Mouse (Mus musculus): ENCODE data around the gene Csnk2a1. TPM values are rescaled to one million over a fixed set of nuclear protein-coding genes. Genes with fewer than 3 reads are reported as not detected.

Csnk2a1 gene
- polyA plus RNA-seq, 1 experiment from 2014 or later = 116 TPM

GRCm38 (mm10) chr2:152303781-152304180, 77.1 kb downstream of the Csnk2a1 start:
- 86% methylated on average over 5 of the region's 5 CpGs for WGBS
- H3K36me3 ChIP-seq = peaks cover 48% of the 10 kb centered on the region

GRCm38 (mm10) chr2:152305480-152305879, 78.8 kb downstream of the Csnk2a1 start:
- WGBS = 96% methylated on average over 6 of the region's 6 CpGs
- H3K4me2 ChIP-seq (replicated peaks) = no peak overlapping the region
- H3K9me3 ChIP-seq = no peaks in the 10 kb centered on the region
- H3K27ac ChIP-seq (replicated peaks) = no peak overlapping the region
- no peaks in the 10 kb centered on the region for H3K4me1 ChIP-seq
- peaks cover 61% of the 10 kb centered on the region for H3K36me3 ChIP-seq
- H3K27me3 ChIP-seq = no peaks in the 10 kb centered on the region
- H3K9ac ChIP-seq (replicated peaks) = no peak overlapping the region
- ATAC-seq (replicated peaks) = no peak
- no peak overlapping the region for H3K4me3 ChIP-seq

More at GRCm38 (mm10) chr2:152303781-152304180, 77.1 kb downstream of the Csnk2a1 start:
- Histone ChIP-seq H3K9ac (replicated peaks) (no peak overlapping the region), H3K4me3 (no peak overlapping the region), H3K4me1 (no peaks in the 10 kb centered on the region), H3K27ac (replicated peaks) (no peak overlapping the region), H3K4me2 (replicated peaks) (no peak overlapping the region), H3K9me3 (no peaks in the 10 kb centered on the region), H3K27me3 (no peaks in the 10 kb centered on the region)
- no peak for ATAC-seq (replicated peaks)

GRCm38 (mm10) chr2:152307186-152307585, 80.5 kb downstream of the Csnk2a1 start:
- ATAC-seq (replicated peaks) = no peak
- H3K27me3 ChIP-seq = no peaks in the 10 kb centered on the region
- 92% methylated on average over 3 of the region's 3 CpGs for WGBS
- H3K4me1 ChIP-seq = no peaks in the 10 kb centered on the region
- no peak overlapping the region for H3K9ac ChIP-seq (replicated peaks)
- H3K4me3 ChIP-seq = no peak overlapping the region
- H3K36me3 ChIP-seq = peaks cover 73% of the 10 kb centered on the region
- H3K9me3 ChIP-seq = no peaks in the 10 kb centered on the region
- H3K27ac ChIP-seq (replicated peaks) = no peak overlapping the region
- no peak overlapping the region for H3K4me2 ChIP-seq (replicated peaks)

- Histone ChIP-seq H3K4me1 (no peaks in the 10 kb centered on the region), H3K27ac (replicated peaks) (no peak overlapping the region), H3K27me3 (no peaks in the 10 kb centered on the region), H3K9ac (replicated peaks) (no peak overlapping the region), H3K36me3 (peaks cover 83% of the 10 kb centered on the region), H3K9me3 (no peaks in the 10 kb centered on the region), H3K4me3 (no peak overlapping the region), H3K4me2 (replicated peaks) (no peak overlapping the region)
- 66% methylated on average over 7 of the region's 7 CpGs for WGBS
- ATAC-seq (replicated peaks) = no peak
Measured at GRCm38 (mm10) chr2:152312996-152313395, 86.4 kb downstream of the Csnk2a1 start.

GRCm38 (mm10) chr2:152313926-152314325, 87.3 kb downstream of the Csnk2a1 start:
- Histone ChIP-seq H3K9ac (replicated peaks) (no peak overlapping the region), H3K4me2 (replicated peaks) (no peak overlapping the region), H3K4me1 (no peaks in the 10 kb centered on the region), H3K9me3 (no peaks in the 10 kb centered on the region), H3K36me3 (peaks cover 82% of the 10 kb centered on the region), H3K27me3 (no peaks in the 10 kb centered on the region), H3K4me3 (no peak overlapping the region), H3K27ac (replicated peaks) (no peak overlapping the region)
- no peak for ATAC-seq (replicated peaks)
- 91% methylated on average over 6 of the region's 6 CpGs for WGBS

GRCm38 (mm10) chr2:152317054-152317453, 90.4 kb downstream of the Csnk2a1 start:
- H3K27me3 ChIP-seq = no peaks in the 10 kb centered on the region
- peaks cover 87% of the 10 kb centered on the region for H3K36me3 ChIP-seq
- ATAC-seq (replicated peaks) = no peak
- no peak overlapping the region for H3K4me2 ChIP-seq (replicated peaks)
- H3K4me3 ChIP-seq = no peak overlapping the region
- H3K4me1 ChIP-seq = no peaks in the 10 kb centered on the region
- H3K27ac ChIP-seq (replicated peaks) = no peak overlapping the region
- H3K9me3 ChIP-seq = no peaks in the 10 kb centered on the region
- 84% methylated on average over 6 of the region's 6 CpGs for WGBS
- H3K9ac ChIP-seq (replicated peaks) = no peak overlapping the region

- WGBS = 89% methylated on average over 5 of the region's 5 CpGs
- Histone ChIP-seq H3K36me3 (peaks cover 90% of the 10 kb centered on the region), H3K4me3 (no peak overlapping the region), H3K4me1 (no peaks in the 10 kb centered on the region), H3K27ac (replicated peaks) (no peak overlapping the region), H3K9ac (replicated peaks) (no peak overlapping the region), H3K27me3 (no peaks in the 10 kb centered on the region), H3K9me3 (no peaks in the 10 kb centered on the region), H3K4me2 (replicated peaks) (no peak overlapping the region)
- ATAC-seq (replicated peaks) = no peak
Measured at GRCm38 (mm10) chr2:152321558-152321957, 94.9 kb downstream of the Csnk2a1 start.

- H3K27ac ChIP-seq (replicated peaks) = no peak overlapping the region
- H3K27me3 ChIP-seq = no peaks in the 10 kb centered on the region
- no peak for ATAC-seq (replicated peaks)
- H3K4me1 ChIP-seq = no peaks in the 10 kb centered on the region
- 92% methylated on average over 6 of the region's 6 CpGs for WGBS
- no peak overlapping the region for H3K4me3 ChIP-seq
- H3K9ac ChIP-seq (replicated peaks) = no peak overlapping the region
- H3K36me3 ChIP-seq = peaks cover 91% of the 10 kb centered on the region
- no peak overlapping the region for H3K4me2 ChIP-seq (replicated peaks)
- no peaks in the 10 kb centered on the region for H3K9me3 ChIP-seq
Measured at GRCm38 (mm10) chr2:152322198-152322597, 95.6 kb downstream of the Csnk2a1 start.

- no peak overlapping the region for H3K4me2 ChIP-seq (replicated peaks)
- no peaks in the 10 kb centered on the region for H3K9me3 ChIP-seq
- no peak overlapping the region for H3K27ac ChIP-seq (replicated peaks)
- H3K36me3 ChIP-seq = peaks cover 89% of the 10 kb centered on the region
- 96% methylated on average over 14 of the region's 14 CpGs for WGBS
- no peaks in the 10 kb centered on the region for H3K4me1 ChIP-seq
- no peak overlapping the region for H3K4me3 ChIP-seq
- H3K9ac ChIP-seq (replicated peaks) = no peak overlapping the region
- no peaks in the 10 kb centered on the region for H3K27me3 ChIP-seq
- no peak for ATAC-seq (replicated peaks)
Measured at GRCm38 (mm10) chr2:152323971-152324370, 97.3 kb downstream of the Csnk2a1 start.

- WGBS = 90% methylated on average over 3 of the region's 3 CpGs
- no peak for ATAC-seq (replicated peaks)
Measured at GRCm38 (mm10) chr2:152324842-152325241, 98.2 kb downstream of the Csnk2a1 start.

GRCm38 (mm10) chr2:152326157-152326556, 99.5 kb downstream of the Csnk2a1 start:
- no peak overlapping the region for H3K4me3 ChIP-seq
- no peaks in the 10 kb centered on the region for H3K27me3 ChIP-seq
- H3K36me3 ChIP-seq = peaks cover 72% of the 10 kb centered on the region
- 93% methylated on average over 13 of the region's 13 CpGs for WGBS
- no peak overlapping the region for H3K4me2 ChIP-seq (replicated peaks)
- no peak overlapping the region for H3K27ac ChIP-seq (replicated peaks)
- H3K9ac ChIP-seq (replicated peaks) = no peak overlapping the region
- no peak for ATAC-seq (replicated peaks)
- no peaks in the 10 kb centered on the region for H3K9me3 ChIP-seq
- peaks cover 13% of the 10 kb centered on the region for H3K4me1 ChIP-seq

More at GRCm38 (mm10) chr2:152324842-152325241, 98.2 kb downstream of the Csnk2a1 start:
- Histone ChIP-seq H3K9me3 (no peaks in the 10 kb centered on the region), H3K27me3 (no peaks in the 10 kb centered on the region), H3K4me2 (replicated peaks) (no peak overlapping the region), H3K36me3 (peaks cover 85% of the 10 kb centered on the region), H3K9ac (replicated peaks) (no peak overlapping the region), H3K27ac (replicated peaks) (no peak overlapping the region), H3K4me3 (no peak overlapping the region), H3K4me1 (0 out of 2 replicates have a peak, but pooled peaks cover under 1% of the 10 kb centered on the region)

- Histone ChIP-seq H3K27me3 (no peaks in the 10 kb centered on the region), H3K9me3 (no peaks in the 10 kb centered on the region), H3K27ac (replicated peaks) (no peak overlapping the region), H3K4me3 (no peak overlapping the region), H3K9ac (replicated peaks) (no peak overlapping the region), H3K36me3 (peaks cover 67% of the 10 kb centered on the region), H3K4me1 (peaks cover 18% of the 10 kb centered on the region), H3K4me2 (replicated peaks) (no peak overlapping the region)
- WGBS = 88% methylated on average over 8 of the region's 8 CpGs
- no peak for ATAC-seq (replicated peaks)
Measured at GRCm38 (mm10) chr2:152326654-152327053, 100.0 kb downstream of the Csnk2a1 start.

GRCm38 (mm10) chr2:152327980-152328379, 101.3 kb downstream of the Csnk2a1 start:
- H3K4me2 ChIP-seq (replicated peaks) = no peak overlapping the region
- peaks cover 20% of the 10 kb centered on the region for H3K4me1 ChIP-seq
- no peak overlapping the region for H3K4me3 ChIP-seq
- no peaks in the 10 kb centered on the region for H3K27me3 ChIP-seq
- ATAC-seq (replicated peaks) = no peak
- no peak overlapping the region for H3K9ac ChIP-seq (replicated peaks)
- H3K27ac ChIP-seq (replicated peaks) = no peak overlapping the region
- H3K36me3 ChIP-seq = peaks cover 54% of the 10 kb centered on the region
- WGBS = 88% methylated on average over 5 of the region's 5 CpGs
- H3K9me3 ChIP-seq = no peaks in the 10 kb centered on the region
